Mouse (Mus musculus) midbrain, embryonic 12.5 days (tissue): ENCODE data around the gene Zfp423. TPM values are rescaled to one million over a fixed set of nuclear protein-coding genes. Genes with fewer than 3 reads are reported as not detected.

ENCODE experiments used
- ATAC-seq: fragments of 200-750 bp; cut with Nextera tagmentation; 2 replicates; pipeline ENCODE4 v1.8.0; 2017; ENCODE audit warnings: low read depth, moderate TSS enrichment, moderate library complexity; ENCODE audit not compliant: low FRiP score
- H3K27ac ChIP-seq: fragments of 300-500 bp; sonication (generic); replicated peaks from 2 replicates; pipeline ENCODE4 v1.5.1; 2016; ENCODE audit warnings: mild to moderate bottlenecking
- H3K27me3 ChIP-seq: fragments of 300-500 bp; sonication (generic); 2 replicates; pipeline ENCODE4 v1.6.1; 2016; ENCODE audit warnings: mild to moderate bottlenecking
- H3K36me3 ChIP-seq: fragments of 300-500 bp; sonication (generic); 2 replicates; pipeline ENCODE4 v1.6.1; 2016
- H3K4me1 ChIP-seq: fragments of 300-500 bp; sonication (generic); 2 replicates; pipeline ENCODE4 v1.6.1; 2016
- H3K4me2 ChIP-seq: fragments of 300-500 bp; sonication (generic); replicated peaks from 2 replicates; pipeline ENCODE4 v1.6.1; 2016; ENCODE audit warnings: mild to moderate bottlenecking, moderate library complexity
- H3K4me3 ChIP-seq: fragments of 300-500 bp; sonication (generic); 2 replicates; pipeline ENCODE4 v1.5.1; 2016; ENCODE audit warnings: mild to moderate bottlenecking
- H3K9ac ChIP-seq: fragments of 300-500 bp; sonication (generic); replicated peaks from 2 replicates; pipeline ENCODE4 v1.6.1; 2016; ENCODE audit warnings: mild to moderate bottlenecking, moderate library complexity
- H3K9me3 ChIP-seq: fragments of 300-500 bp; sonication (generic); 2 replicates; pipeline ENCODE4 v1.6.1; 2016; ENCODE audit warnings: mild to moderate bottlenecking
- WGBS: fragments of 180-500 bp; shearing (Covaris S2); methylation state at CpG from one replicate; pipeline ENCODE4 v1.1.7; 2016; 5-methylcytosine and 5-hydroxymethylcytosine counted together
- polyA plus RNA-seq: library from polyadenylated mRNA; unstranded; fragments of >200 nt; fragmentation: Nextera tagmentation; extraction: Ambion mirVana; gene quantifications from 2 replicates; pipeline ENCODE4 v1.2.1, GENCODE M21; 2016

The Zfp423 gene
- polyA plus RNA-seq, 1 experiment from 2014 or later: 47.9 TPM

- no peaks in the 10 kb centered on the region for H3K9me3 ChIP-seq
- no peak overlapping the region for H3K9ac ChIP-seq
- no peaks in the 10 kb centered on the region for H3K27me3 ChIP-seq
- 0 out of 2 replicates have a peak overlapping the region, but pooled peaks have one; percentile 19 for H3K4me2 ChIP-seq
- no peak for ATAC-seq
- H3K4me1 ChIP-seq: peaks cover 89% of the 10 kb centered on the region
- no peaks in the 10 kb centered on the region for H3K36me3 ChIP-seq
- peak overlapping the region; percentile 93 for H3K27ac ChIP-seq
- H3K4me3 ChIP-seq: no peak overlapping the region
- 13% methylated on average over 23 of the region's 23 CpGs for WGBS
Measured at GRCm38 (mm10) chr8:87832381-87833325, 126.7 kb downstream of the Zfp423 start.

DNA sequence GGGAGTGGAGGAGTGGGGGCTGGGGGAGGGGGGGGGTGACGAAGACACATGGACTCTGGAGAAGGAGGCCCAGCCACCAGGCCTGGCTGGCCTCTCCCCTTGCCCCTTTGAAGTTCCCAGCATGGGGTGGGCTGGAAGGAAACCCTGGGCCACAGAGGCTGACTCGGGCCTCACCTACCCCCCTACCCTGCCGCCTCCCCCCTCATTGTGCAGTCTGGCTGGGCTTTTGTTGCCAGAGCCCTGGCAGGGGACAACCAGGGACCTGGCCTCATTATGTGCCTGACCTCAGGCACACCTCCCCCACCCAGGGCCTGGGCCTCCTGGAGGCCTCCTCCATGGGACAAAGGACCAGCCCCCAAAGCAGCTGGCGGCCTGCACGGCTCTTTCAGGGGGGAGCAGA lies 127.8 kb downstream of the Zfp423 start:
- Histone ChIP-seq H3K27me3 (no peaks in the 10 kb centered on the region), H3K4me1 (peaks cover 78% of the 10 kb centered on the region), H3K4me2 (0 out of 2 replicates have a peak overlapping the region, but pooled peaks have one; percentile 16), H3K4me3 (no peak overlapping the region), H3K36me3 (no peaks in the 10 kb centered on the region), H3K27ac (peak overlapping the region; percentile 93), H3K9ac (no peak overlapping the region; the same call in 1 of the 2 replicates), H3K9me3 (no peaks in the 10 kb centered on the region)
- WGBS: 1% methylated on average over 5 of the region's 5 CpGs
- ATAC-seq: peak; percentile 79

DNA sequence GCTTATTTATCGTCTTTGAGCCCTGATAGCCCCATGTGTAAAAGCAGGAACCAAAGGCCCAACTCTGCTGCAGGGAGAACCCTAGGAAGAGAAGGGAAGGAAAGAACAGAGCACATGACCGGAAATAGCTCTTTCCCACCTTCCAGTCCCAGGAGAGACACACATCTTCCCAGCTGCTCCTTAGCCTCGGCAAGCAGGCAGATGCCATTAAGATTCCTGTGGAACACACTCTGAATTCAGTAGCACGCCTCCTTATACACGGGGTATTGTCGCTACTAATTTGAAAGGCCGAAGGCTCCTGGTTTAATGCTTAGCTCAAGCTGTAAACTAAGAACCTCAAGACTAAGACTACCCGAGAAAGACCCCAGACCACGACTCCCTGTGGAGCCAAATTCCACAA lies 128.3 kb downstream of the Zfp423 start:
- ATAC-seq: peak; percentile 28
- H3K4me3 ChIP-seq: no peak overlapping the region
- no peak overlapping the region for H3K9ac ChIP-seq
- no peaks in the 10 kb centered on the region for H3K9me3 ChIP-seq
- no peaks in the 10 kb centered on the region for H3K27me3 ChIP-seq
- H3K4me1 ChIP-seq: peaks cover 75% of the 10 kb centered on the region
- H3K27ac ChIP-seq: peak overlapping the region; percentile 93
- no peaks in the 10 kb centered on the region for H3K36me3 ChIP-seq
- WGBS: 3% methylated on average over 9 of the region's 9 CpGs
- H3K4me2 ChIP-seq: 0 out of 2 replicates have a peak overlapping the region, but pooled peaks have one; percentile 16

DNA sequence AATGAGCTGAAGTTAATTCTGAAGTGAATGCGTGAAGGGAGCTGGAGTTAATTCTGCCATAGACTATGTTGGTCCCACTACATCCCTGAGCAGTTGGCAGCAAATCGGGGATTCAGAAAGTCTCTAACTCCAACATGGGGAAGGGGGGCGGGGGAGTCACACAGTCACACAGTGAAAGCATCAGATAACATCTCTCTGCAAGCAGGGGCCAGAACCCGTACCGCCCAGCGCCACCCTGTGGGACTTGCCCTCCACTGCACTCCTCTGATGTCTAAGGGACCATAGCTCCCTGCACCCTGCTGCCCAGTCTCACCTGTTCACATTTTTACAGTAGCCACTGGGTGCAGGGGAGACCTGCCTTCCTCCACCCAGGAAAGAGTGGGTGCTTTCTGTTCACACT lies 129.2 kb downstream of the Zfp423 start:
- Histone ChIP-seq H3K4me1 (peaks cover 68% of the 10 kb centered on the region), H3K9ac (no peak overlapping the region), H3K4me3 (no peak overlapping the region), H3K36me3 (no peaks in the 10 kb centered on the region), H3K27me3 (no peaks in the 10 kb centered on the region), H3K27ac (peak overlapping the region; percentile 93), H3K4me2 (no peak overlapping the region), H3K9me3 (no peaks in the 10 kb centered on the region)
- WGBS: 12% methylated on average over 6 of the region's 6 CpGs
- ATAC-seq: no peak

GRCm38 (mm10) chr8:87826013-87826660 lies 133.3 kb downstream of the Zfp423 start:
- 92% methylated on average over 9 of the region's 9 CpGs for WGBS
- no peak for ATAC-seq
- H3K27ac ChIP-seq: no peak overlapping the region
- no peak overlapping the region for H3K4me2 ChIP-seq
- no peak overlapping the region for H3K9ac ChIP-seq
- H3K27me3 ChIP-seq: no peaks in the 10 kb centered on the region
- H3K4me3 ChIP-seq: no peak overlapping the region
- H3K9me3 ChIP-seq: no peaks in the 10 kb centered on the region
- H3K4me1 ChIP-seq: peaks cover 66% of the 10 kb centered on the region
- H3K36me3 ChIP-seq: no peaks in the 10 kb centered on the region

GRCm38 (mm10) chr8:87823172-87823571 lies 136.2 kb downstream of the Zfp423 start:
- ATAC-seq: 0 out of 2 replicates have a peak, but pooled peaks have one; percentile 43
- Histone ChIP-seq H3K27me3 (no peaks in the 10 kb centered on the region), H3K9me3 (no peaks in the 10 kb centered on the region), H3K27ac (peak overlapping the region; percentile 57), H3K9ac (no peak overlapping the region; the same call in 1 of the 2 replicates), H3K4me1 (peaks cover 46% of the 10 kb centered on the region), H3K36me3 (no peaks in the 10 kb centered on the region), H3K4me3 (no peak overlapping the region), H3K4me2 (peak overlapping the region; percentile 25)
- WGBS: 2% methylated on average over 7 of the region's 7 CpGs

GRCm38 (mm10) chr8:87822690-87823089 lies 136.7 kb downstream of the Zfp423 start:
- Histone ChIP-seq H3K9ac (no peak overlapping the region; the same call in 1 of the 2 replicates), H3K4me3 (no peak overlapping the region), H3K4me1 (peaks cover 48% of the 10 kb centered on the region), H3K4me2 (peak overlapping the region; percentile 25), H3K9me3 (no peaks in the 10 kb centered on the region), H3K27me3 (no peaks in the 10 kb centered on the region), H3K36me3 (no peaks in the 10 kb centered on the region), H3K27ac (peak overlapping the region; percentile 57)
- ATAC-seq: 0 out of 2 replicates have a peak, but pooled peaks have one; percentile 5
- WGBS: 4% methylated on average over 12 of the region's 12 CpGs

DNA sequence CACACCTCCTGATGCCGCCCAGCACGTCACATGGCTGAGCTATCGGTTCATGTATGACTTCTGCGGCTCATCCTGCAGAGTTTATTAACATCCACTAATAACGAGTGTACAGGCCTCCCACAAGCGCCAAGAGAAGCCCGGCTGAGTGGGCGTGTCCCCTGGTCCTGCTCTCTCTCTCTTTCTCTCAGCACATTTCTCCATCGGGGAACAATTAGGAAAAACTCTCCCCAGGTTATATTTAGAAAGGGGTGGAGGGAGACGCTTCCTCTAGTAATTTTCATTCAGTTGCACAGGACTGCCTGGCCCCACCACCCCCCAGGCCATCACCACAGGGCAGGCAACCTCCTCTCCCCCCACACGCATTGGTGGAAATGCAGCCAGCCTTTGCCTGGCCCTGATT lies 137.2 kb downstream of the Zfp423 start:
- H3K4me1 ChIP-seq: peaks cover 48% of the 10 kb centered on the region
- peak overlapping the region; percentile 57 for H3K27ac ChIP-seq
- H3K9me3 ChIP-seq: no peaks in the 10 kb centered on the region
- no peak overlapping the region for H3K4me3 ChIP-seq
- H3K36me3 ChIP-seq: no peaks in the 10 kb centered on the region
- no peaks in the 10 kb centered on the region for H3K27me3 ChIP-seq
- H3K4me2 ChIP-seq: peak overlapping the region; percentile 25; the same call in 1 of the 2 replicates
- 0 out of 2 replicates have a peak overlapping the region, but pooled peaks have one; percentile 16 for H3K9ac ChIP-seq
- WGBS: 49% methylated on average over 11 of the region's 11 CpGs
- peak; percentile 48; the same call in 1 of the 2 replicates for ATAC-seq

DNA sequence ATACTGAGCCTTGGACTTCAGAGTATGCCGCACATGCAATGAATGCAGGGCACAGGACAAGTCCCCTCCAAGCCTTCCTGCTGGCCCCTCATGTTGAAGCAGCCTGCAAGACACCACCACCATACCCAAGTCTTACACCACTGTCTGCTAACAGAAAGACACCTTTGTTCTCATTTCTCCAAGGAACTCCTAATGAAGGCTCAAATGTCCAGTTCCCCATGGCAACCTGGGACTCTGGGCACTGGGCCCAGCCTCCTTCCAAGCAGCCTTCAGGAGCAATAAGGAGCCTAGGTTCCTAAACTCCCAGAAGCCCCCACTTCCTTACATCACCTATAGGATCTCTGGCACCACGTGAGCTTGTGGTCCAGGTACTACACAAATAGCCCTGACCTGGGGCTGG lies 137.7 kb downstream of the Zfp423 start:
- Histone ChIP-seq H3K9ac (no peak overlapping the region), H3K4me3 (no peak overlapping the region), H3K4me2 (no peak overlapping the region), H3K9me3 (no peaks in the 10 kb centered on the region), H3K27ac (peak overlapping the region; percentile 57; the same call in 1 of the 2 replicates), H3K4me1 (peaks cover 49% of the 10 kb centered on the region), H3K36me3 (no peaks in the 10 kb centered on the region), H3K27me3 (no peaks in the 10 kb centered on the region)
- 88% methylated on average over 2 of the region's 2 CpGs for WGBS
- 0 out of 2 replicates have a peak, but pooled peaks have one; percentile 35 for ATAC-seq

DNA sequence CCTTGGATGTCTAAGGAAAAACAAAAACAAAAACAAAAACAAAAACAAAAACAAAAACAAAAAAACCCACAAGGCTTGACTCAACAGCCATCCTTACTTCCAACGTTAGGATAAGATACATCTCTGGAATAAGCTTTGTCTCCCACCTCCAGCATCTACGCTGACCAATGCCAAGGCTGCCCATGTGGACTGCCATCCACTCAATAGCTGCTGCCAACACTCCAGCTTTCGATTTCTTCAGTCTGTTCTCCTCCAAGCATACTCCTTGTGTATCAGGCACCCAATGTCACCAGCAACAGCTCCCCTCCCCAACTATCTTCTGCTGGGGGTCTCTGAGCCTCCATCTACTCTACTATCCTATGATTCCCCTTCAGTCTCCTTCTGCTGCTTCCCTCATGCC lies 140.1 kb downstream of the Zfp423 start:
- no peak overlapping the region for H3K9ac ChIP-seq
- WGBS: 91% methylated on average over 3 of the region's 3 CpGs
- H3K27ac ChIP-seq: no peak overlapping the region
- no peak overlapping the region for H3K4me2 ChIP-seq
- no peak overlapping the region for H3K4me3 ChIP-seq
- H3K36me3 ChIP-seq: no peaks in the 10 kb centered on the region
- no peaks in the 10 kb centered on the region for H3K27me3 ChIP-seq
- H3K9me3 ChIP-seq: no peaks in the 10 kb centered on the region
- H3K4me1 ChIP-seq: peaks cover 50% of the 10 kb centered on the region
- ATAC-seq: no peak

GRCm38 (mm10) chr8:87818506-87818905 lies 140.9 kb downstream of the Zfp423 start:
- Histone ChIP-seq H3K4me1 (peaks cover 43% of the 10 kb centered on the region), H3K9ac (no peak overlapping the region), H3K27ac (no peak overlapping the region), H3K27me3 (no peaks in the 10 kb centered on the region), H3K36me3 (no peaks in the 10 kb centered on the region), H3K9me3 (no peaks in the 10 kb centered on the region), H3K4me3 (no peak overlapping the region), H3K4me2 (no peak overlapping the region)
- ATAC-seq: no peak
- 93% methylated on average over 7 of the region's 7 CpGs for WGBS

GRCm38 (mm10) chr8:87816141-87816540 lies 143.3 kb downstream of the Zfp423 start:
- peaks cover 37% of the 10 kb centered on the region for H3K4me1 ChIP-seq
- ATAC-seq: 0 out of 2 replicates have a peak, but pooled peaks have one; percentile 23
- H3K9me3 ChIP-seq: no peaks in the 10 kb centered on the region
- no peaks in the 10 kb centered on the region for H3K27me3 ChIP-seq
- H3K36me3 ChIP-seq: no peaks in the 10 kb centered on the region
- 57% methylated on average over 5 of the region's 5 CpGs for WGBS
- H3K9ac ChIP-seq: no peak overlapping the region
- no peak overlapping the region for H3K4me2 ChIP-seq
- peak overlapping the region; percentile 46; the same call in 1 of the 2 replicates for H3K27ac ChIP-seq
- H3K4me3 ChIP-seq: no peak overlapping the region
